Mouse (Mus musculus): ENCODE measurements around the gene Trp53bp2. TPM values are rescaled to one million over a fixed set of nuclear protein-coding genes. Genes with fewer than 3 reads are reported as not detected.

Trp53bp2 gene
- total RNA-seq, 2 experiments from 2014 or later, result 27.2 to 30.5 TPM

- no peak for DNase-seq (ENCODE audit: low spot score in 2 of 2)
Observed at GRCm38 (mm10) chr1:182460291-182461244, 51.6 kb downstream of the Trp53bp2 start.

GRCm38 (mm10) chr1:182461261-182461660 lies 52.3 kb downstream of the Trp53bp2 start:
- DNase-seq (ENCODE audit: low spot score in 2 of 2), result no peak

GRCm38 (mm10) chr1:182461813-182462212 lies 52.8 kb downstream of the Trp53bp2 start:
- DNase-seq (ENCODE audit: low spot score in 2 of 2), result peak; percentile 44 to 71

GRCm38 (mm10) chr1:182465309-182465708 lies 56.3 kb downstream of the Trp53bp2 start:
- DNase-seq (ENCODE audit: low spot score in 2 of 2), result no peak

GRCm38 (mm10) chr1:182465978-182466377 lies 57.0 kb downstream of the Trp53bp2 start:
- no peak for DNase-seq (ENCODE audit: low spot score in 2 of 2)

GRCm38 (mm10) chr1:182475005-182475796 lies 66.2 kb downstream of the Trp53bp2 start:
- peak; percentile 26 to 59 for DNase-seq (ENCODE audit: low spot score in 2 of 2)

- no peak for DNase-seq (ENCODE audit: low spot score in 2 of 2)
Observed at GRCm38 (mm10) chr1:182478935-182479334, 70.0 kb downstream of the Trp53bp2 start.

GRCm38 (mm10) chr1:182481138-182481537 lies 72.2 kb downstream of the Trp53bp2 start:
- no peak for DNase-seq (ENCODE audit: low spot score in 2 of 2)

- no peak for DNase-seq (ENCODE audit: low spot score in 2 of 2)
Observed at GRCm38 (mm10) chr1:182481646-182482295, 72.8 kb downstream of the Trp53bp2 start.

- DNase-seq (ENCODE audit: low spot score in 2 of 2), result no peak
Observed at GRCm38 (mm10) chr1:182482991-182483909, 74.3 kb downstream of the Trp53bp2 start.

GRCm38 (mm10) chr1:182483910-182484274 lies 74.9 kb downstream of the Trp53bp2 start:
- peak in 1 of 2 experiments; percentile 75 for DNase-seq (ENCODE audit: low spot score in 2 of 2)

GRCm38 (mm10) chr1:182488503-182488902 lies 79.5 kb downstream of the Trp53bp2 start:
- no peak for DNase-seq (ENCODE audit: low spot score in 2 of 2)

- DNase-seq (ENCODE audit: low spot score in 2 of 2), result peak; percentile 90 to 93
Observed at GRCm38 (mm10) chr1:182489803-182490452, 81.0 kb downstream of the Trp53bp2 start.

GRCm38 (mm10) chr1:182490568-182490967 lies 81.6 kb downstream of the Trp53bp2 start:
- DNase-seq (ENCODE audit: low spot score in 2 of 2), result no peak

GRCm38 (mm10) chr1:182491839-182492238 lies 82.9 kb downstream of the Trp53bp2 start:
- no peak for DNase-seq (ENCODE audit: low spot score in 2 of 2)

GRCm38 (mm10) chr1:182494285-182495145 lies 85.5 kb downstream of the Trp53bp2 start:
- DNase-seq (ENCODE audit: low spot score in 2 of 2), result no peak

GRCm38 (mm10) chr1:182496685-182497084 lies 87.7 kb downstream of the Trp53bp2 start:
- DNase-seq (ENCODE audit: low spot score in 2 of 2), result no peak

- DNase-seq (ENCODE audit: low spot score in 2 of 2), result no peak
Observed at GRCm38 (mm10) chr1:182497736-182498135, 88.8 kb downstream of the Trp53bp2 start.
